Mouse (Mus musculus): Measurements from ENCODE around the gene Acrbp. TPM values are rescaled to one million over a fixed set of nuclear protein-coding genes. Genes with fewer than 3 reads are reported as not detected.

Gene Acrbp
- total and polyA plus RNA-seq, 2 experiments from 2014 or later: 7.2 to 12.6 TPM

- no peaks in the 10 kb centered on the region for H3K27me3 ChIP-seq (ENCODE audit: insufficient read depth, low read length)
- peak; percentile 87 for DNase-seq (ENCODE audit: low spot score)
- peak; percentile 62 for ATAC-seq (ENCODE audit: low FRiP score)
- H3K9ac ChIP-seq (replicated peaks; ENCODE audit: low read length, poor library complexity, severe bottlenecking): no peak overlapping the region
- 19% methylated on average over 1 of the region's 2 CpGs for WGBS
- H3K4me1 ChIP-seq (ENCODE audit: insufficient read depth, low read length): no peaks in the 10 kb centered on the region
- peak overlapping the region; percentile 65 for H3K27ac ChIP-seq (ENCODE audit: low read depth, low read length)
- H3K4me3 ChIP-seq (ENCODE audit: low read depth, low read length): no peak overlapping the region
- H3K36me3 ChIP-seq (ENCODE audit: insufficient read depth, low read length): no peaks in the 10 kb centered on the region
- no peak for TF ChIP-seq CTCF (IDR thresholded peaks at IDR 0.05)
- H3K4me2 ChIP-seq (ENCODE audit: low read depth, low read length, poor library complexity, severe bottlenecking): no peak overlapping the region
- no peaks in the 10 kb centered on the region for H3K9me3 ChIP-seq (ENCODE audit: low read length)
These were observed 22.4 kb downstream of the Acrbp start for GRCm38 (mm10) chr6:125071896-125072279.

DNA sequence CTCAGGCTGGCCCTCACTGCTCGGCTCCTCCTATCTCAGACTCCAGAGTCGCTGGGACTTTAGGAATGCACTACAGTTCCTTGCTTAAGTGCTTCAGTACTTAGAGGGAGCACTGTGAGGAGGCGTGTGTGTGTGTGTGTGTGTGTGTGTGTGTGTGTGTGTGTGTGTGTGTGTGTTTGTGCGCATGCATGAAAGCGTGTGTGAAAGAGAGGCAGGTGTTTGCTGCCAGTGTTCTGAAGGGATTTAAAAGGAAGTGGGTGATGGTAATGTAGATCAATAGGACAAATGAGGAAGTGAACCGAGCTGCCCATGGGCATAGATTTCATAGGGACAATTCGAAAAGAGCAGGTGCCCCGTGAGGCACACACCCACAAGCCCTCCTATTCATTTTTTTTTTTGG lies 24.3 kb downstream of the Acrbp start:
- no peaks in the 10 kb centered on the region for H3K27me3 ChIP-seq (ENCODE audit: insufficient read depth, low read length)
- WGBS: 72% methylated on average over 8 of the region's 8 CpGs
- no peak for DNase-seq (ENCODE audit: low spot score)
- no peaks in the 10 kb centered on the region for H3K4me1 ChIP-seq (ENCODE audit: insufficient read depth, low read length)
- H3K9me3 ChIP-seq (ENCODE audit: low read length): no peaks in the 10 kb centered on the region
- H3K4me3 ChIP-seq (ENCODE audit: low read depth, low read length): no peak overlapping the region
- no peak for ATAC-seq (ENCODE audit: low FRiP score)
- no peak overlapping the region for H3K4me2 ChIP-seq (ENCODE audit: low read depth, low read length, poor library complexity, severe bottlenecking)
- no peak overlapping the region for H3K27ac ChIP-seq (ENCODE audit: low read depth, low read length)
- no peaks in the 10 kb centered on the region for H3K36me3 ChIP-seq (ENCODE audit: insufficient read depth, low read length)
- no peak for TF ChIP-seq CTCF (IDR thresholded peaks at IDR 0.05)
- H3K9ac ChIP-seq (replicated peaks; ENCODE audit: low read length, poor library complexity, severe bottlenecking): no peak overlapping the region

DNA sequence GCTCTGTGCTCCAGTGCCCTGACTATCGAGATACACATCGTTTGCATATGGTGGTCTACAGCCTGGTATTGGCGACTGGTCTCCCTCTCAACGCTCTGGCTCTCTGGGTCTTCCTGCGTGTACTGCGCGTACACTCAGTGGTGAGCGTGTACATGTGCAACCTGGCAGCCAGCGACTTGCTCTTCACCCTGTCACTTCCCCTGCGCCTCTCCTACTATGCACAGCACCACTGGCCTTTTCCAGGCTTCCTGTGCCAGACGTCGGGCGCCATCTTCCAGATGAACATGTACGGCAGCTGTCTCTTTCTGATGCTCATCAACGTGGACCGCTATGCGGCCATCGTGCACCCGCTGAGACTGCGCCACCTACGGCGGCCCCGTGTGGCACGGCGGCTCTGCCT lies 31.9 kb downstream of the Acrbp start:
- Histone ChIP-seq H3K27ac (ENCODE audit: low read depth, low read length) (peak overlapping the region; percentile 85), H3K36me3 (ENCODE audit: insufficient read depth, low read length) (no peaks in the 10 kb centered on the region), H3K4me2 (ENCODE audit: low read depth, low read length, poor library complexity, severe bottlenecking) (peak overlapping the region; percentile 61), H3K4me3 (ENCODE audit: low read depth, low read length) (peak overlapping the region; percentile 38), H3K9ac (replicated peaks; ENCODE audit: low read length, poor library complexity, severe bottlenecking) (peak overlapping the region; percentile 61), H3K9me3 (ENCODE audit: low read length) (no peaks in the 10 kb centered on the region), H3K27me3 (ENCODE audit: insufficient read depth, low read length) (no peaks in the 10 kb centered on the region), H3K4me1 (ENCODE audit: insufficient read depth, low read length) (no peaks in the 10 kb centered on the region)
- DNase-seq (ENCODE audit: low spot score) (no peak), ATAC-seq (ENCODE audit: low FRiP score) (peak; percentile 68)
- 20% methylated on average over 25 of the region's 25 CpGs for WGBS
- TF ChIP-seq CTCF (IDR thresholded peaks at IDR 0.05): no peak

DNA sequence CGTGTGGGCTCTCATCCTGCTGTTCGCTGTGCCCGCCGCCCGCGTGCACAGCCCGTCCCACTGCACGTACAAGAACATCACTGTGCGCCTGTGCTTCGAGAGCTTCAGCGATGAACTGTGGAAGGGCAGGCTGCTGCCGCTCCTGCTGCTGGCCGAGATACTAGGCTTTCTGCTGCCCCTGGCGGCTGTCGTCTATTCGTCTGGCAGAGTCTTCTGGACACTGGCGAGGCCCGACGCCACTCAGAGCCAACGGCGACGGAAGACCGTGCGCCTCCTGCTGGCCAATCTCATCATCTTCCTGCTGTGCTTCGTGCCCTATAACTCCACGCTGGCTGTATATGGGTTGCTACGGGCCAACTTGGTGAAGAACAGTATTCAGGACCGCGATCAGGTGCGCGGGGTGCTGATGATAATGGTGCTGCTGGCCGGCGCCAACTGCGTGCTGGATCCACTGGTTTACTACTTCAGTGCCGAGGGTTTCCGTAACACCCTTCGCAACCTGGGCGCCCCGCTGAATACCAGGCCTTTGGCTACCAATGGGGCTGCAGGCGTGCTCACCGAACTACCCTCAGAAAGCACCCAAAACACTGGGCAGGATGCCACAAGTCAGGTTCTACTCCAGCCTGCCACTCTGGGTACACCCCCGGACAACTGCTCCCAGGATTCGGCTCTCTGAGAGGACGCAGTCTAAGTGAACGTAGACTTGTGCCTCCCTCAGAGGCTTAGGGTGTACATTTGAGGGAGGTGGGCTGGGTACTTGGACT lies 32.5 kb downstream of the Acrbp start:
- peak; percentile 92 for ATAC-seq (ENCODE audit: low FRiP score)
- WGBS: 22% methylated on average over 45 of the region's 45 CpGs
- peak; percentile 98 for DNase-seq (ENCODE audit: low spot score)

DNA sequence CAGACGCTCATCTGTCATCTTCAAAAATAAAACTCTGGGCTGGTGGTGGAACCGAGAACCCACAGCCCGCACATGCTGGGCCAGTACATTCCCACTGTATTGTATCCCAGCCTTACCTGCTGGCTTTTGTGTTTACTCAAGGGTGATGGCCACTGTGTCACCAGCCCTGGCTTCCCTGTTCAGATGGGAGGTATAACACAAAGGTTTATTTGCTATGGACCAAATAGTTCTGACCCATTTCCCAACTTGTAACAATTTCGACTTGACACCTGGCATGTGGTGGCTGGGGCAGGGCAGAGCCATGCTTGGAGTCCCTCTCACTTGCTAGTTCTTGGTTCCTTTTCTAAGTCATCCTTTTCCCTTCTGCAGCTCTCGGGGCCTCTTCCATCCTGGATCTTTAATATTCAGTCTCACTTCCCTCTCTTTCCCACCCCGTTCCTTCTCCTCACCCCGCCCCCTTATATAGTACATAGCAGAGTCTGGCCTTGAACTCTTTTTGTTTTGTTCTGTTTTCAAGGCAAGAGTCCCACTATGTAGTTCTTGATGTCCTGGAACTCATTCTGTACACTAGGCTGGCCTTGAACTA lies 33.4 kb downstream of the Acrbp start:
- no peak overlapping the region for H3K27ac ChIP-seq (ENCODE audit: low read depth, low read length)
- no peaks in the 10 kb centered on the region for H3K27me3 ChIP-seq (ENCODE audit: insufficient read depth, low read length)
- H3K4me2 ChIP-seq (ENCODE audit: low read depth, low read length, poor library complexity, severe bottlenecking): no peak overlapping the region
- H3K4me1 ChIP-seq (ENCODE audit: insufficient read depth, low read length): no peaks in the 10 kb centered on the region
- H3K9ac ChIP-seq (replicated peaks; ENCODE audit: low read length, poor library complexity, severe bottlenecking): no peak overlapping the region
- H3K9me3 ChIP-seq (ENCODE audit: low read length): no peaks in the 10 kb centered on the region
- no peak overlapping the region for H3K4me3 ChIP-seq (ENCODE audit: low read depth, low read length)
- DNase-seq (ENCODE audit: low spot score) (no peak), ATAC-seq (ENCODE audit: low FRiP score) (no peak)
- TF ChIP-seq CTCF (IDR thresholded peaks at IDR 0.05): no peak
- 89% methylated on average over 7 of the region's 7 CpGs for WGBS
- H3K36me3 ChIP-seq (ENCODE audit: insufficient read depth, low read length): no peaks in the 10 kb centered on the region

More for the DNA sequence above, 32.5 kb downstream of the Acrbp start:
- H3K9me3 ChIP-seq (ENCODE audit: low read length): no peaks in the 10 kb centered on the region
- H3K4me2 ChIP-seq (ENCODE audit: low read depth, low read length, poor library complexity, severe bottlenecking): peak overlapping the region; percentile 61
- peak overlapping the region; percentile 85 for H3K27ac ChIP-seq (ENCODE audit: low read depth, low read length)
- peak; percentile 92 for TF ChIP-seq CTCF (IDR thresholded peaks at IDR 0.05)
- no peaks in the 10 kb centered on the region for H3K4me1 ChIP-seq (ENCODE audit: insufficient read depth, low read length)
- H3K9ac ChIP-seq (replicated peaks; ENCODE audit: low read length, poor library complexity, severe bottlenecking): peak overlapping the region; percentile 61
- H3K36me3 ChIP-seq (ENCODE audit: insufficient read depth, low read length): no peaks in the 10 kb centered on the region
- no peaks in the 10 kb centered on the region for H3K27me3 ChIP-seq (ENCODE audit: insufficient read depth, low read length)
- peak overlapping the region; percentile 38 for H3K4me3 ChIP-seq (ENCODE audit: low read depth, low read length)

DNA sequence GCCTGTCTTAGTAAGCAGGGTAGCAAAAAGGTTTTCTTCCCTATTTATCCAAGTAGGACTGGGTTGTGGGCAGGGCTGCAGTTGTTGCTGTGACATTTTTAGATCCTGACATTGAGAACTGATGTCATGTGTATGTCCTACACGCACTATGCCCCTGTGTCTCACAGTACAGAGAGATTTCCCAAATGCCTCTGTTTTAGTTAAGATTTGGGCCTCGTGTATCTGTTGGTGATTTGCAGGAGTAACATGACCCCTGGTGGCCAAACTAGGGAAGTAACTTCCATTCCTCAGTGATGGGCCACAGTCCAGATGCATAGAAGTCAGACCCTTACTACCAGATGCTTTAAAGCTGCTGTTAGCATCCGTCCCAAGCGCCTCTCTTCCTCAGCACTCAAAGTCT lies 34.9 kb downstream of the Acrbp start:
- no peak overlapping the region for H3K4me2 ChIP-seq (ENCODE audit: low read depth, low read length, poor library complexity, severe bottlenecking)
- ATAC-seq (ENCODE audit: low FRiP score): no peak
- no peaks in the 10 kb centered on the region for H3K27me3 ChIP-seq (ENCODE audit: insufficient read depth, low read length)
- peak; percentile 86 for DNase-seq (ENCODE audit: low spot score)
- TF ChIP-seq CTCF (IDR thresholded peaks at IDR 0.05): peak; percentile 95
- H3K4me3 ChIP-seq (ENCODE audit: low read depth, low read length): no peak overlapping the region
- peaks cover 2% of the 10 kb centered on the region; the same call in 1 of the 2 replicates for H3K4me1 ChIP-seq (ENCODE audit: insufficient read depth, low read length)
- no peaks in the 10 kb centered on the region for H3K9me3 ChIP-seq (ENCODE audit: low read length)
- 5% methylated on average over 4 of the region's 4 CpGs for WGBS
- no peaks in the 10 kb centered on the region for H3K36me3 ChIP-seq (ENCODE audit: insufficient read depth, low read length)
- H3K9ac ChIP-seq (replicated peaks; ENCODE audit: low read length, poor library complexity, severe bottlenecking): no peak overlapping the region; the same call in 1 of the 2 replicates
- 0 out of 2 replicates have a peak overlapping the region, but pooled peaks have one; percentile 4 for H3K27ac ChIP-seq (ENCODE audit: low read depth, low read length)

Data from midbrain, postnatal 0 days (tissue).